Mouse (Mus musculus) inflammation-experienced regulatory T-cells, adult 6 months (primary cell): ENCODE results near the gene Slfn3. TPM values are rescaled to one million over a fixed set of nuclear protein-coding genes. Genes with fewer than 3 reads are reported as not detected.
"Not testable (repeated sequence)": the region's sequence is repeated elsewhere in the genome, so short reads cannot be mapped to it uniquely, and the experiment has no call there.

ENCODE experiments used
- ATAC-seq: one replicate; pipeline ENCODE4 v1.8.0; 2017
- polyA plus RNA-seq, 3 experiments: library from polyadenylated mRNA; unstranded; fragments of 100-300 nt; shearing (Covaris generic); gene quantifications; one replicate each; pipeline ENCODE4 v1.2.1; 2017

Gene Slfn3
- polyA plus RNA-seq = 1 to 10 TPM; 2.5 to 4.4 (median 3.8) TPM

DNA sequence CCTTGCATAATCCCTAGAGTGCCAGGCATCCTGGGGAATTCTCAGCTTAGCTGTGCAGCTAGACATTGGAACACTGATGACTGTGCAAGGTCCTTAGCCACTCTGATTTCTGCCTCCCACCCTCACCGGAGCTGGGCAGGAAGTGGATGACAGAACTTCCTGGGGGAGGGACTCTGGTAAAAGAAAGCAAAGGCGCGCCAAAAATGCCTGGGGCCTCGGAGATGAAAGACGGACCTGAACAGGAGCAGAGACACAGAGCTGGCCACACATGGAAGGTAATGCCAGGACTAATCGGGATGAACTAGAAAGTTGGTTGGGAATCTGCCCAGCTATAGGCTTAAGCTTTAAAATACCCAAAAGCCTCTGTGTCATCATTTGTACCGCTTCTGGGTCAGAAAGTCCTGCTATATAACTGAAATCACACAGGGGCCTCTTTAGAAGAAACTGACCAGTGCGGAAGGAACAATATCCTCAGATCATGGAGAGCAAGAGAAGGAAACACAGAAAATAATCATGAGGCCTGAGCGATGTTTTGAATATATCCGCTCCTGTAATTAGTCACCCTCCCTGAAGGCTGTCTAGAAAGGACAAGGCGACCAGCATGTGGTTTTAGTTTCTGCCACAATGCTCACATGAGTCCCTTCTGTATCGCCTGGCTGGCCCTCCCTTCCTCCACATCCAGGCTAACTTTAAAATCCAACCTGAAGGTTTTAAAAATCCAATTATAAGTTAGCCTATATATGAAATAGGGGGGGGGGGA is at the start of gene Slfn3:
Slfn3 (plus strand) TSS at position 197 of the 760 bp plus-strand sequence.
- ATAC-seq = peak; percentile 91

GRCm38 (mm10) chr11:83148939-83149338 is 42.2 kb upstream of the Slfn3 start:
- ATAC-seq = not testable (repeated sequence)

DNA sequence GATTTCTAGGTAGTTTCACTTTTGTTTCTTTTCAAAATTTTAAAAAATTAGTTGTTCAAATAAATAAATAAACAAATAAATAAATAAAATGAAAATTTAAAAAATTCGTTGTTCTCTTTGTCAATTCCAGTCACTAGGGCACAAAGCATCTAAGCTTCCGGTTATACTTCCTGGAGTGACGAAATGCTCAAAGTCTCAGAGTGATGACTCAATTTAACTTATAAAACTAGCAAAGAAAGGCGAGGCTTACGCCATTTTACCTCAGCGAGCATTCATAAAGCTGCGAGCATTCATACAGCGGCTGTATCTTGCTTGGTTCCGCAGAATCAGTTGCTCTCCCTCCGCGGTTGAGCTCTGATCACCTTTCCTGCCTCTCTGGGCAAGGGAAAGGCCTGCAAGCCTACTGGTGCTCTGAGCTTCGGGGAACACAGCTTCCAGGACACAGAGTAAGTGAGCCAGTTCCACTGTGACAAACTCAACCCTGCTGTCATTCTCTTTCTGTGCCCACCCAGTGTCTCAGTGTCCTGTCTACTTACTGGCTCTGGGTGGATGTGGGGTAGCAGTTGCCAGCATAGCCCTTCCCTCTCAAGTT is 16.1 kb upstream of the Slfn3 start, which contains the start of gene Slfn4:
Slfn4 (plus strand) TSS at position 239 of the 592 bp plus-strand sequence.
- ATAC-seq = no peak

DNA sequence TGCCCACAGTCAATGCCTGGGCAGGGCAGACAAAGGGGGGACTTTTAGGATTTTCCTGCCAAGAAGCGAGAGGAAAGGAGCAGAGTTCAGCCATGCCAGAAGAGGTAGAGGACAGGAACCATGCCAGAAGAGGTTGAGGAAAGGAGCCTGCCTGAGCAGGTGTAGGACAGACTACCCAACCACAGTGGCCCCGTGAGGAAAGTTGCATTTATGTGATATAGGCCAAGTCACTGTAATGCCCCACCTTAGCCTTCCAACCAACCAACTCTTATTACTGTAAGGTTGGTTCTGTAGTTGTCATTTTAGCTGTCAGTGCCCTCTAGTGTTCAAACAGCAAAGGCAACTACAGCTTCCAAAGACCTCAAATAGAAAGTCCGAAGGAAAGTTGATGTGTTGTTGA is 871 bp downstream of the Slfn3 start:
- peak; percentile 77 for ATAC-seq

- no peak for ATAC-seq
Observed at GRCm38 (mm10) chr11:83205002-83205401, 13.9 kb downstream of the Slfn3 start.

DNA sequence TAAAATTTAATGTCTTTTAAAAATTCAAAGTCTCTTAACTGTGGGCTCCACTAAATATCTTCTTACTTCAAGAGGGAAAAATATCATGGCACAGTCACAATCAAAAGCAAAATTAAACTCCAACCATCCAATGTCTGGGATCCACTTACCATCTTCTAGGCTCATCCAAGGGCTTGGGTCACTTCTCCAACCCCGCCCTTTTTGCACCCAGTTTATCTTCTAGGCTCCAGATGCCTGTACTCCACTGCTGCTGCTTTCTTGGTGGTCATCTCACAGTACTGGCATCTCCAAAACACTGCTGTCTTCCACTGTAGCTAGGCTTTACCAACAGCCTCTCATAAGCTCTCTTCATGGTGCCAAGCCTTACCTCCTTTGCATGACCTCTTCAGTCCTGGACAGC is 25.0 kb downstream of the Slfn3 start:
- no peak for ATAC-seq

DNA sequence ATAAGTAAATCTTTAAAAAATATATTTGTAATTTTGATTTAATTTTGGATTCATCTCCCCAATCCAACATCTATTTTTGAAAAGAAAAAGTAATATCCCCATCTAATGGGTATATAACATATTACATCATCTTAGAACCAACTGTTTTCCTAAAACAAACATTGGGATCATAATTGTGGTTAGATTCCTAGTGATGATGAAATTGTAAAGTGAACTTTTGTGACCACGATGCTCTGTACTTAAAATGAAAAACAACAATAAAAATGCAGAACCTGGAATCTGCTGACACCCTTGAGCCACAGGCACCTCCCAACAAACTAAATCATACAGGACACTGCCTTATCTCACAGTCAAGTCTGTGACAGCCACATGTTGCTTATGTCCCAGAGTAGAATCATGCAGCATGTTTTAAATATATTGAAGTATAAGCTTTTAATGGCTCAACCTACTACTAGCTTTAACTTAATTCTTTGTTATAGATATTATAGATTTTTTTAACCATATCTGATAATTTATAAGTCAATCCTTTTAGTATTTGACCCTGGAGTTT is 30.3 kb downstream of the Slfn3 start:
- ATAC-seq = no peak

GRCm38 (mm10) chr11:83223367-83223766 is 32.2 kb downstream of the Slfn3 start:
- peak; percentile 72 for ATAC-seq

DNA sequence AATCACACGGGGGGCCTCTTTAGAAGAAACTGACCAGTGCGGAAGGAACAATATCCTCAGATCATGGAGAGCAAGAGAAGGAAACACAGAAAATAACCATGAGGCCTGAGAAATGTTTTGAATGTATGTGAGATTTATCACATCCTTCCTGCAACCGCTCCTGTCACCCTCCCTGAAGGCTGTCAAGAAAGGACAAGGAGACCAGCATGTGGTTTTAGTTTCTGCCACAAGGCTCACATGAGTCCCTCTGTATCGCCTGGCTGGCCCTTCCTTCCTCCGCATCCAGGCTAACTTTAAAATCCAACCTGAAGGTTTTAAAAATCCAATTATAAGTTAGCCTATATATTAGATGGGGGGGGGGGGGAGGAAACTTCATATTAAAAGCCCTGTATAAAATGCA is 32.7 kb downstream of the Slfn3 start:
- ATAC-seq = peak; percentile 33

DNA sequence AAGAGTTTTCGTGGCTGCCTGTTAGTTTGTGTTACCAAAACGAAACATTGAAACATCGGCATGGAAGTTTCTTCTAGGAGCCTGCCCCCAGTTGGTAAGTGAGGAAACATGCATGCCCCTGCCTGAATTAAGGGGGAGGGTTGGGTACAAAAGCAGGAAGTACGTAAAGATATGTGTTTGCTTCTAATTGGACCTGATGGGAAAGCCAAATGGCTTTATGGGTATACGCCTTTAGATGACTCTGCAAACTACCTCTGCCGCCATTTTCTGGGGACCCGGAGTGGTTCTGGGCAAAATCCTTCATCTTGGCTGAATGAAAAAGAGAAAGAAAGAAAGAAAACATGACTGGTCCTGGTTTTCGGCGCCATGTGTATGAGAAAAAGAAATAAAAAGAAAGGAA is 33.1 kb downstream of the Slfn3 start:
- ATAC-seq = peak; percentile 96

- ATAC-seq = no peak
Observed at GRCm38 (mm10) chr11:83224750-83225149, 33.6 kb downstream of the Slfn3 start.

DNA sequence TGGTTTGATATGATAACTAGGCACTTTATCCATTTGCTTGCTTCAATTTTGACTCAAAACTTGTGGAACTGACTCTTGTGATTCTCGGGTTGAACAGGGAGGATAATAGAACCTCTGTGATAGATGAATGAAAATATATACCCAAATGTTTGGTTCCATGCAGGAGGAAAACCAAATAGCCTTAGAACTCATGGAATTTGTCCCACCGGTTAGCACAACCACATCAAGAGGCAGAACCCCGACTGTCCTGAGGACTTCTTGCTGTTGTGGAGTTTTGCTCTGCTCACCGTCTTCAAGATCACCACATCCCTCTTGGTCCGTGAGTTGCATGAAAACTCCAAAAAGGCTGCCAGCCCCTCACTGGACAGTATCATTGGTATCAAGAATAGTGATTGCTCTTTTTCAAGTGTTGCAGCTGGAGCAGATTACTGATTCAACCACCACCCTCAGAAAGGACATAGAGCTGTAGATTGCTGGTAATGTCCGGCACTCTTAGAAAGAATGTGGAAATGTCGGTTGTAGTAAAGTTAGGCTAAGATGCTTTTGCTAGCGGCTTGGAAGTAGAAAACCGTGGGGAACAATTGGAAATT is 34.3 kb downstream of the Slfn3 start:
- no peak for ATAC-seq

- no peak for ATAC-seq
Observed at GRCm38 (mm10) chr11:83227926-83228723, 37.0 kb downstream of the Slfn3 start.

GRCm38 (mm10) chr11:83230966-83231365 is 39.8 kb downstream of the Slfn3 start:
- ATAC-seq = no peak

DNA sequence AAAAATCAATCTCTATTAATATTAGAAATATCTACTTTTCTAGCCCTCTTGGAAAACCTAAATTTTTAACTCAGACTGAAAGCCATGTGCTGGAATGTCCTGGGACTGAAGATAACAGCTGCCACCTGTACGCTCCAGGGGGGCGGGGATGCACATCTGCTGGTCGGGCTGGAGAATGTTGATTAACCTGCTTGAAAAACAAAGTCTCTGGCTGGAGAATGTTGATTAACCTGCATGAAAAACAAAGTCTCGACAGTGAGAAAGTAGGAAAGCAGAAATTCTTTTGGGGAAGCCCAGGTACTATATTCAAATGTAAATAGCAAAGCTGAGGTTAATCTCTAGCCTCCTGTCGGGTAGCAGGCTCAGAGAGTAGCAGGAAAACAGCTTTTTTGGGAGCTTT is 42.5 kb downstream of the Slfn3 start:
- ATAC-seq = not testable (repeated sequence)

DNA sequence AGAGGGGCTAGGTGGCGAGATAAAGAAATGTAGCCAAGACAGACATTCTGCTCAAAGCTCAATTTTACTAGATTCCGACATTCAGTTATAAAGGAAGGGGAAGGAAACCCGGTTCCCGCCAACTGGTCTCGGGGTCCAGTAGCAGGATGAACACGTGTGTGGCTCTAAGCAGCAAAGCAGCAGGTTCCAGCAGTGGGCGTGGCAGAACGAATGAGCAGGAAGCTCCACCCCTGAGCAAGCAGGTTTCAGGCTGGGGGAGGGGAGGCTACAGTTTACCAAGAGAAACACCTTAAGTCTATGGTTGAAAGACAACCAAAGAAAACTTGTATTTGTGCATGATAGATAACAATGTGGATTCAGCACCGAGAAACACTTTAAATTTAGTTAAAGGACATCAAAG is 46.3 kb downstream of the Slfn3 start:
- not testable (repeated sequence) for ATAC-seq

DNA sequence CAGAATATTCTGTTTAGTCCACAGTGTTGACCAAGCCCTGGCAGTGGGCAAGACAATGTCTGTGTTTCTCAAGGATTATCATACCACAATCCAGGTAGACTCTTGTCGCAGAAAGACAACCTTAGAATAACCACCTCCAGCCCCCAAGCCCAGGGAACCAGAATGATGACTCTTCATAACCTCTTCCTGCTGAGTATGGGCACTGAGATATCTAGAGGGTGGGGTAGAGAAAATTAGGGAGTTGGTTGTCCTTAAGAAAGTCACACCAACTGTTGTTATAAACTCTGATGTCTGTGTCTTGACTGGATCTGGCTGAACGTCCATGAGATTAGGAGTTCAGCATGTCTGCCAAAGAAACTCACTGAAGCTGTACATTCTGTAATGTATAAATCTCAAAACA is 47.3 kb downstream of the Slfn3 start:
- ATAC-seq = no peak

GRCm38 (mm10) chr11:83239811-83240210 is 48.7 kb downstream of the Slfn3 start:
- ATAC-seq = no peak

DNA sequence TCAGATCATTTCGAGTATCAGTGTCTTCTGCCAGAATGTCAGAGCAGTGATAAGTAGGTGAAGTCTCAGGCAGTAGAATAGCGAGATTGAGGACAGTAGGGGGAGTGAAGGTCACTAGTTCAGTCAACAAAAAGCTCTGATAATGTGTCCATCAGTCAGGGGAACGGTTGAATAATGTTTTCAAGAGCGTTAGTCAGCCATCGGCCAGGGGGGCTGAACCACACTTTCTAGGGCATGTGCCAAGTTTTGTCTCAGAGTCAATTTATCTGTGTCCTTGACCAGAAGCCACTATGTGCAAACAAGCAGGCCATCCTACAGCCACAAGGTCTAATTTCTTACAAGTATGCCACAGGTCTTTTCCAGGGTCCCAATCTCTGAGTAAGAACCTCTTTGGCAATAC is 66.1 kb downstream of the Slfn3 start:
- not testable (repeated sequence) for ATAC-seq

GRCm38 (mm10) chr11:83262673-83263072 is 71.5 kb downstream of the Slfn3 start:
- ATAC-seq = no peak

GRCm38 (mm10) chr11:83263146-83263545 is 72.0 kb downstream of the Slfn3 start:
- peak; percentile 48 for ATAC-seq
